Mouse (Mus musculus): ENCODE data around the gene Aasdh. TPM values are rescaled to one million over a fixed set of nuclear protein-coding genes. Genes with fewer than 3 reads are reported as not detected.

The Aasdh gene
- polyA plus RNA-seq, 1 experiment from 2014 or later: 15.0 TPM

- no peaks in the 10 kb centered on the region for H3K36me3 ChIP-seq (ENCODE audit: control insufficient read depth, insufficient read depth, low read length)
- no peak overlapping the region for H3K9ac ChIP-seq (ENCODE audit: low read depth, low read length)
- H3K9me3 ChIP-seq (ENCODE audit: control insufficient read depth, low read length): no peaks in the 10 kb centered on the region
- H3K4me3 ChIP-seq (ENCODE audit: low read length): no peak overlapping the region
- no peak for ATAC-seq
- 82% methylated on average over 7 of the region's 7 CpGs for WGBS
- H3K27me3 ChIP-seq (replicated peaks; ENCODE audit: control insufficient read depth, insufficient read depth, low read length): no peaks in the 10 kb centered on the region
- no peak overlapping the region for H3K4me2 ChIP-seq (ENCODE audit: low read depth, low read length)
- no peaks in the 10 kb centered on the region for H3K4me1 ChIP-seq (ENCODE audit: control insufficient read depth, insufficient read depth, low read length)
- no peak overlapping the region for H3K27ac ChIP-seq (ENCODE audit: low read length)
These were observed 76.6 kb downstream of the Aasdh start for GRCm38 (mm10) chr5:76828527-76829240.

Other genes with a start within 250 kb of the Aasdh start
- gene C530008M17Rik, start 249.0 kb downstream of the Aasdh start, polyA plus RNA-seq (2015; fragmentation: Nextera tagmentation; extraction: Ambion mirVana): 10.6 and 11.1 TPM in 2 replicates
- 150 and 169 TPM in 2 replicates for gene Paics, start 45.8 kb upstream of the Aasdh start, polyA plus RNA-seq (2015; fragmentation: Nextera tagmentation; extraction: Ambion mirVana)
- gene Ppat, start 46.1 kb upstream of the Aasdh start, polyA plus RNA-seq (2015; fragmentation: Nextera tagmentation; extraction: Ambion mirVana): 21.0 and 22.1 TPM in 2 replicates
- gene Srp72, start 69.2 kb upstream of the Aasdh start, polyA plus RNA-seq (2015; fragmentation: Nextera tagmentation; extraction: Ambion mirVana): 80.8 and 90.7 TPM in 2 replicates
- gene Arl9, start 98.5 kb upstream of the Aasdh start, polyA plus RNA-seq (2015; fragmentation: Nextera tagmentation; extraction: Ambion mirVana): not detected in 2 replicates
- gene Thegl, start 110.5 kb upstream of the Aasdh start, polyA plus RNA-seq (2015; fragmentation: Nextera tagmentation; extraction: Ambion mirVana): 0.86 and 1.6 TPM in 2 replicates
- 2.8 and 4.4 TPM in 2 replicates for gene Hopx, start 209.6 kb upstream of the Aasdh start, polyA plus RNA-seq (2015; fragmentation: Nextera tagmentation; extraction: Ambion mirVana)